Mouse (Mus musculus) liver, postnatal 0 days (tissue): ENCODE data around the gene Ppa1. TPM values are rescaled to one million over a fixed set of nuclear protein-coding genes. Genes with fewer than 3 reads are reported as not detected.

ENCODE experiments used
- ATAC-seq: fragments of 200-750 bp; cut with Nextera tagmentation; 2 replicates; pipeline ENCODE4 v1.8.0; 2017; ENCODE audit warnings: mild to moderate bottlenecking, moderate library complexity
- DNase-seq: peaks from one replicate; pipeline ENCODE4 v3.0.0-alpha.2; 2016
- H3K27ac ChIP-seq: fragments of 300-500 bp; sonication (generic); 2 replicates; pipeline ENCODE4 v1.5.1; 2014; ENCODE audit warnings: antibody characterized with exemption, moderate library complexity, mild to moderate bottlenecking, low read depth
- H3K27me3 ChIP-seq: fragments of 300-500 bp; sonication (generic); 2 replicates; pipeline ENCODE4 v1.6.1; 2014; ENCODE audit warnings: low read length, control low read depth, mixed read lengths; ENCODE audit not compliant: insufficient read depth
- H3K36me3 ChIP-seq: fragments of 300-500 bp; sonication (generic); replicated peaks from 2 replicates; pipeline ENCODE4 v1.6.1; 2014; ENCODE audit warnings: mild to moderate bottlenecking, control low read depth, low read length, moderate library complexity, mixed read lengths; ENCODE audit not compliant: insufficient read depth
- H3K4me1 ChIP-seq: fragments of 300-500 bp; sonication (generic); 2 replicates; pipeline ENCODE4 v1.6.1; 2014; ENCODE audit warnings: antibody characterized with exemption, mild to moderate bottlenecking, control low read depth; ENCODE audit not compliant: insufficient read depth
- H3K4me2 ChIP-seq: fragments of 300-500 bp; sonication (generic); 2 replicates; pipeline ENCODE4 v1.6.1; 2014; ENCODE audit warnings: low read depth, mild to moderate bottlenecking, low read length, moderate library complexity, mixed read lengths
- H3K4me3 ChIP-seq: fragments of 300-500 bp; sonication (generic); 2 replicates; pipeline ENCODE4 v1.5.1; 2014; ENCODE audit warnings: low read depth, low read length
- H3K9ac ChIP-seq: fragments of 300-500 bp; sonication (generic); replicated peaks from 2 replicates; pipeline ENCODE4 v1.6.1; 2014; ENCODE audit warnings: mild to moderate bottlenecking, moderate library complexity
- H3K9me3 ChIP-seq: fragments of 300-500 bp; sonication (generic); 2 replicates; pipeline ENCODE4 v1.6.1; 2016; ENCODE audit warnings: mild to moderate bottlenecking, control low read depth, low read length, mixed read lengths
- CTCF ChIP-seq: sonication (generic); IDR thresholded peaks from 2 replicates; pipeline ENCODE4 v1.5.1; 2016; ENCODE audit warnings: antibody characterized with exemption, low read depth
- EP300 ChIP-seq: IDR thresholded peaks from 2 replicates; pipeline ENCODE4 v1.6.1; 2016; ENCODE audit warnings: antibody characterized with exemption, low read depth, mild to moderate bottlenecking
- WGBS: fragments of 180-500 bp; shearing (Covaris S2); extraction: QIAGEN DNeasy Blood & Tissue Kit; methylation state at CpG from one replicate; pipeline ENCODE4 v1.1.7; 2014; ENCODE audit not compliant: insufficient replicate concordance; 5-methylcytosine and 5-hydroxymethylcytosine counted together
- polyA plus RNA-seq: library from polyadenylated mRNA; unstranded; fragments of >200 nt; fragmentation: Nextera tagmentation; extraction: Ambion mirVana; gene quantifications from 2 replicates; pipeline ENCODE4 v1.2.1, GENCODE M21; 2015

The Ppa1 gene
- polyA plus RNA-seq, 1 experiment from 2014 or later: 161 TPM

DNA sequence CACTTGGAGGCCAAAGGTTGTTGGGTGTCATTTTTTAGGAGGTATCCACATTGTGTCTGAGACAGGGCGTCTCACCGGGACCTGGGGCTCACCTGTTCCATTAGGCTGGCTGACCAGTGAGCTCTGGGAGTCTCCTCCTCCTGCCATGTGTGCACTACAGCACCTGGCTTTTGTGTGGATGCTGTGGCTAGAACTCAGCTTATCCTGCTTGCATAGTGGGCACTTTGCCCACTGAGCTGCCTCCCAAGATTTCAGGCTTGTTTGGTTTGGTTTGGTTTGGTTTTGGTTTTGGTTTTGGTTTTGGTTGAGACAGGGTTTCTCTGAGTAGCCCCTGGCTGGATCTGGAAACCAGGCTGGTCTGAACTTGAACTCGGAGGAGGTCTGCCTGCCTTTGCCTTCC, 73.9 kb downstream of the Ppa1 start:
- TF ChIP-seq CTCF: no peak
- no peak for TF ChIP-seq EP300
- no peaks in the 10 kb centered on the region for H3K27me3 ChIP-seq
- no peaks in the 10 kb centered on the region for H3K36me3 ChIP-seq
- DNase-seq (no peak), ATAC-seq (no peak)
- H3K9ac ChIP-seq: no peak overlapping the region
- H3K27ac ChIP-seq: no peak overlapping the region
- H3K4me3 ChIP-seq: no peak overlapping the region
- H3K9me3 ChIP-seq: no peaks in the 10 kb centered on the region
- no peaks in the 10 kb centered on the region for H3K4me1 ChIP-seq
- no peak overlapping the region for H3K4me2 ChIP-seq
- WGBS: 73% methylated on average over 3 of the region's 3 CpGs

- WGBS: 76% methylated on average over 6 of the region's 6 CpGs
- no peak for TF ChIP-seq CTCF
- no peak for TF ChIP-seq EP300
- Histone ChIP-seq H3K9ac (no peak overlapping the region), H3K9me3 (no peaks in the 10 kb centered on the region), H3K4me1 (no peaks in the 10 kb centered on the region), H3K27me3 (no peaks in the 10 kb centered on the region), H3K36me3 (no peaks in the 10 kb centered on the region), H3K4me3 (no peak overlapping the region), H3K27ac (no peak overlapping the region), H3K4me2 (no peak overlapping the region)
- ATAC-seq: no peak
- DNase-seq: no peak
These were observed 74.9 kb downstream of the Ppa1 start for GRCm38 (mm10) chr10:61723271-61723670.

Other genes with a start within 250 kb of the Ppa1 start
- 0.08 and 0.19 TPM in 2 replicates for gene Nodal, start 230.6 kb upstream of the Ppa1 start, polyA plus RNA-seq
- 43.6 and 46.4 TPM in 2 replicates for gene Eif4ebp2, start 195.9 kb upstream of the Ppa1 start, polyA plus RNA-seq
- gene Lrrc20, start 172.8 kb upstream of the Ppa1 start, polyA plus RNA-seq: 3.0 TPM in 2 replicates
- gene Npffr1, start 53.1 kb upstream of the Ppa1 start, polyA plus RNA-seq: not detected in 2 replicates
- gene Sar1a, start 31.7 kb downstream of the Ppa1 start, polyA plus RNA-seq: 60.7 and 62.1 TPM in 2 replicates
- gene Tysnd1, start 47.0 kb downstream of the Ppa1 start, polyA plus RNA-seq: 22.8 and 24.2 TPM in 2 replicates
- 10.9 and 11.2 TPM in 2 replicates for gene Aifm2, start 66.7 kb downstream of the Ppa1 start, polyA plus RNA-seq
- 1.9 and 2.0 TPM in 2 replicates for gene H2afy2, start 135.6 kb downstream of the Ppa1 start, polyA plus RNA-seq